Mouse (Mus musculus): Measurements from ENCODE around the gene Fbxl14.

The Fbxl14 gene

DNA sequence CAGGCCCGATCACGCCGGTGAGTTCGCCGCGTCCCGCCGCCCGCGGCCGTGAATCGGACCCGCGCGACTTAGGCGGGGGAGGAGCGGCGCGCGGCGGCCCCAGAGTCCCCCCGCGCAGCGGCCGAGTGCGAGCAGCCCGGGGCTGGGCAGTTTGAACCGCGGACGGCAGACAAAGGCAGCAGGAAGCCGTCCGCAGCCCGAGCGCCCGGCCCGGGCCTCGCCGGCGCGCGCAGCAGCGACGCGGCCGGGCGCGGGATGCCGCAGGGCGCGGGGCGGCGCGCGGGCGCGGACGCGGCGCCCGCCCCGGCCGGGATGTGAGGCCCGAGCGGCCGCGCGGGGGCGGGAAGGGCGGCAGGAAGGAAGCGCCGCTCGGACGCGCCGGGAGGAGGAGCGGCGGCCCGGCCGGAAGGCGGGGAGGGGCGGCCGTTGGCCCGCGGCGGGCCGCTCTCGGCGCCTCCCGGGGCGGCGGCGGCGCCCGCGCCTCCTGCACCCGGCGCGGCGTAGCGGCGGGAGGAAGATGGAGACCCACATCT, at the start of gene Fbxl14:
Gene Fbxl14, plus strand, starts transcription at position 326 of the 533 bp plus-strand sequence.
- DNase-seq, result peak; percentile 59 to 69

DNA sequence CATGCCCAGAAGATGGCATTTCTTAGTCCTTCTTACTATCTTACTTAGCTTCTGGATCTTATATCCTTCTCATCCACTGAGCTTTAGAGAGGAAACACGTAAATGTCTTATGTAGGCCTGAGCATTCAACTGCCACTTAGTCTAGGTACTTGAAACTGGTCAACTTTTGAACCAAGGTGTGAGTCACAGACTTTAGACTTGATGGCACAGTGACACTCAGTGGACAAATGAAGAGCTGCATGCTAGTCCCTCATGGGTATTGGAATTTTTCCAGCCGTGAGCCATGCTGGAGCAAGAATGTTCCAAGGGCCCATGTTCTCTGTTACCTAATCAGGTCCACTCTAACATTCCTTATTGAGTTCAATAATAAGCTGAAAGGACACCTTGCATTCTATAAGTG, 49.0 kb upstream of the Fbxl14 start:
- peak; percentile 51 to 62 for DNase-seq

DNA sequence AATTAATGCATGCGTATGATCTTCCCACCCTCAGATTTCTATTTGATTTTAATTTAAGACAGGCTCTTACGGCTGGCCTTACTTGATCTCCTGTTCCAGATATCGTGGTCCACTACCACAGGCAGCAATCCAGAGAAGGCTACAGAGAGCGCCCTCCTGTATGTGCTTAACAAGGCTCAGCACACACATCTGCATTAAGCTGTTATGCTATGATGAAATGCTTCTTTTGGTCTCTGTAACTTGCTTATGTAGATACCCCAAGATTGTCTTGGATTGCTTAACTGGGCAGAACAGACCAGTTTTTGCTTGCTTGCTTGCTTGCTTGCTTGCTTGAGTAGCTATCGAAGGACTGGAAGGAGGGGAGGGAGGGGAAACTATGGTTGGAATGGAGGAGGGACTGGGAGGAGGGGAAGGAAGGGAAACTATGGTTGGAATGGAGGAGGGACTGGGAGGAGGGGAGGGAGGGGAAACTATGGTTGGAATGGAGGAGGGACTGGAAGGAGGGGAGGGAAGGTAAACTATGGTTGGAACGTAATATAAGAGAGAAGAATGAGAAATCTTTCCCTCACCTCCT, 47.6 kb upstream of the Fbxl14 start:
- DNase-seq, result no peak

DNA sequence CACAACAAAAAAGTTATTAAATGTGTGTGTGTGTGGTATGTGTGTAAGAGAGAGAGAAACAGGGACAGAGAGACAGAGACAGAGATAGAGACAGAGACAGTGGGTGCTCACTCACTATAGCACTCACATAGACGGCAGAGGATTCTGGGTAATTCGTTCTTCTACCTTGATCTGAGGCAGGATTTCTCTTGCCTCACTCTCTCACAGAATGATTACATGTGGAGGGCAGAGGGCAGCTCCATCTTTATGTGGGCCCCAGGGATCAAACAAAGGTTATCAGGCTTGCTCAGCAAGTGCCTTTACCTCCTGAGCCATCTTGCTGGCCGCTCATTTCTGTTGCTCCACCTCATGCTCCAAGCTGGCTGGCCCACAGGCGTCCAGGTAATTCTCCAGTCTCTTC, 45.1 kb upstream of the Fbxl14 start:
- DNase-seq, result no peak

DNA sequence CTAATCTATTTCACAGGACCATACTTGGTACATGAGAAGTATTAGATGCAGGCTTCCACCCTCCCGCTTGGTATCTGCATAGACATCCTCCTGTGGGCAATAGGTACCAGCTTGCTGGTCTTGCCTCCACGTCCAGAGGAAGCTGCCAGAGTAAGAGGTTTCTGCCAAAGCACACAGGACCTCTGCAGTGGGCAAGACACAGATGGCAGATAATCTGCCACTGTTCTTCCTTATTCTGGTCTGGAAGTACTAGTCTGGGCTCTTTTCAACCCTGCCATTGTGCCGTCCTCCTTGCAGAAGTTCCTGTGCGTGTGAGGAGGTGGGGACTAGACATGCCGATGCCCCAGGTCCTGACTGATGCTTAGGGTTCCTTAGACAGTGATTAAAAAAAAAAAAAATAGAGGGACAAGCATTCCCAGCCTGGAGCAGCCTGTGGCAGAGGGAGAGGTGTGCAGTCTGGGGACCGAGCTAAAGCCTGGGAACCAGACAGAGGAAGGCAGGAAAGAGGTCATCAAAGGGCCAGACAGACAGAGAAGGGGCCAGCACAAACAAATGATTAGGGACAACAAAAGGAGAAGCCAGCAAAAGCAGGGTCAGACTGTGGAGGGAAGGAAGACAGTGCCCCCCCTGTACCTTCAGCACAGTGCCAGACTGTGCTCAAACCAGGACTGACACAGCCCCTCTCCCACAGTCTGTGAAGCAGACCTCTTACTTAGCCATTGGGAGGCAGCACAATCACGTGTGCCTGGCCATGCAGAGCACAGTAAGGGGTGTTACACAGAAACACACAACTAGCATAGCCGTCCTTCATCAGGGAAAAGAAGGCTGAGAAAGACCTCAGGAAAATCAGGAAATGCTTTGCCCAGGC, 41.3 kb upstream of the Fbxl14 start:
- no peak for DNase-seq

DNA sequence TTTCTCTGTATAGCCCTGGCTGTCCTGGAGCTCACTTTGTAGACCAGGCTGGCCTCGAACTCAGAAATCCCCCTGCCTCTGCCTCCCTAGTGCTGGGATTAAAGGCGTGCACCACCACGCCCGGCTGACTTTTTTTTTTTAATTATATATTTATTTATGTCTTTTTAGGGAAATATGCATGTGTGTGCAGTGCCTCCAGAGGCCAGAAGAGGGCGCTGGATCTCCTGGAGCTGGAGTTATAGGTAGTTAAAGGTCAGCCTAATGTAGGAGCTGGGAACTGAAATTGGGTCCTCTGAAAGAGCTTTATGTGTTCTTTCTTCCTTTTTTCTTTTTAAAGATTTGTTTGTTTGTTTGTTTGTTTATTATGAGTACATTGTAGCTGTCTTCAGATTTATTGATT, 36.7 kb upstream of the Fbxl14 start:
- DNase-seq, result peak; percentile 47 to 55

DNA sequence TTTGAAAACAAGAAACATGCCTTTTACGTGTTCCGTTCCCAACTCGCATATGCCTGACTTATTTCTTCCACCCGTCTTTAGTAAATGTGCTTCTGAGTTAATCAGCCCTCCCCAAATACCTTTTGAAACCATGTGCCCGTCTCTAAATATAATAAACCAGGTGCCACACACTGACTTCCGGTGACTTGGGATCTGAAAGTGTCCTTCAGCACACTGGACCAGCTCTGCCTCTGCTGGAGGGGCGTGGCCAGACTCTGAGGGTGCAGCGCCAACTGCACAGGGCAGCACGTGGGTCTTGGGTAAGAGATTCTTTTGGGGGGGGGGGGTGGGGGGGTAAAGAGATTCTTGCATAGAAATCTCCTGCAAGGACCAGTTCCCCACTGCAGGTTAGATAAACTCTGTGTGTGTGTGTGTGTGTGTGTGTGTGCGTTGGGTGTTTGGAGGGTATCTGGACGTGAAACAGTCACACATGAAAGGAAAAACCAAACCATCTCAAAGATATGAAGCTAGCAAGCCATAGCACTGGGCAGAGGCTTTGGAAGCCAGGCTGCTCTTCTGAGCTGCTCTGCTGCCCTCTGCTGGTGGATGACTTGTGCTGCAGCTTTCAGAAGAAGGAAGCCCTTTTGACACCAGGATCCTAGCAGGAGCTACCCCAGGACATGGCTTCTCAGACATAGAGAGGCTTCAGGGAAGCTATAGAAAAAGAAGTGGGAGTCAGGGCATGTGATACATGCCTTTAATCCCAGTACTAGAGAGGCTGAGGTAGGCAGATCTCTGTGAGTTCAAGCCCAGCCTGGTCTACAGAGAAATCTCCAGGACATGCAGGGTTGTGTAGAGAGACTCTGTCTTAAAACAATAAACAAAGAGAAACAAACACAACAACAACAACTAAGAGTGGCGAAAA, 35.5 kb upstream of the Fbxl14 start:
- DNase-seq, result peak; percentile 85 to 86

DNA sequence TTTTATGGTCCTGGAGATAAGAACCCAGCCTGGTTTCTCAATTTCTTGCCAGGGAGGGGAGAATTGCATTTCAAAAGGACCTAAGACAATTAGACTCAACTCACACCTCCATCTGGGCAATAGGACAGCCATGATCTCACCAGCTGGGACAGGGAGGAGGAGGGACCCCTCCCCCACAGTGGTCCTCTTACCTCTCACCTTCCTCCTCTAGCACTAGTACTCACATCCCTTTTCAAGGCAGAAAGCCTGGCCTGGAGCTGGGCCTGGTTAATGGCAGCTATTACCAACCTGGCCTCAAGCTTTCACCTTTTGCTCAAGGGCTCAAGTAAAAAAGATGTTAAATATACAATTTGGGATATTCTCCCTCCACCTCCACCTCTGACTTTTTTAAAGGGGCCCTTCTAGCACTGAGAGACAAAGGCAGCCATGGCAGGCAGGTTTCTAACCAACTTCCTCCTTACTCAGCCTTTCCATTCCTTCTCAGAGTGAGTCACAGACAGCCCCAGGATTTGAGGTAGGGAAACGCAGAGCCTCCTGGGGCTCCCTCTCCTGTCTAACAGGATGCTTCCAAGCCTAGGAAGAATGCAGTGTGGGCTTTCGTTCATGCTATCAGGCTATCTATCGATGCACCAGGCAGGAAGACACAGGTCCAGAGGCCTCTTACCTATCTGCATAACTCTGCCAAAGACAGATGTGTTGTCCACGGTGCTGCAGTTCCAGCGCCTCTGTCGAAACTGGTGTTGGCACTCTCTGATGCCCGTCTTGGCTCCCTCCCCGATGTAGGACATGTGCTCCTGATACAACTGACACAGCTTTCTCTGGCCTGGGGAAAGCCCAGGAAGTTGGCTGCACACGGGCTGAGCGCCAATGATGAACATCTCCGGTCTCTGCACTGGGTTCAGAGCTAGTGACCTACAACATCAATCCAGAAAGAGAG, 33.5 kb upstream of the Fbxl14 start:
- no peak for DNase-seq

DNA sequence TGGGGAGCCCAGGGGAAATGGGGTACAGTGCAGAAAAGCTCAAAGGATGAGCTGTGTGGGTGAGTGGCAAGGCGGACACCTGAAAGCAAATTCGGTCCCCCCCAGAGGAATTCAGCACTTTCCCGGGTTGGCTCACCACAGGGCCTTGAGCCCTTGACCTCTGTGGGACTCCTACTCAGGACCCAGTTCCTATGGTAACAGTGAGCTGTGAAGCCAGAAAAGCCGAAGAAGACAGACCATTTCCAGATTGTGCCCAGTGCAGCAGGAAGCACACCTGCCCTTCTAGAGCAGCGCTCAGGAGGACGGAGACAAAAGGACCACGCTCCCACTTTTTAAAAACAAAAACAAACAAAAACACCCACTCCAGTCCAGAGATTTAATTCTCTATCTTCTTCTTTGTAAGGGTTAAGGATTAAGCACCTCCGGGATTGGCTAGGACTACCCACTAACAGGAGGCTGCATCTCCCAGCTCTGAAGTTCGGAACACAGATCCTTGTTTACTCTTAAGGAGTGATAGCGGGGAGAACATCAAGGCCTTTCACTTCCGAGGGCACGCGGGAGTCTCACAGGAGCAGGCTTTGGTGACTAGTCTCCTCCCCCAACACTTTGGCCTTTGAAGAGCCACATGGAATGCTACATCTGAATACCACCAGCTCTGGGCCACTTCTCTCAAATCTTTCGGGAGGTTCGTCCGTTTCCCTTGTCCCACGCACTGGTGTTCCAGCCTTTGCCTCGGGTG, 31.0 kb upstream of the Fbxl14 start:
- no peak for DNase-seq

DNA sequence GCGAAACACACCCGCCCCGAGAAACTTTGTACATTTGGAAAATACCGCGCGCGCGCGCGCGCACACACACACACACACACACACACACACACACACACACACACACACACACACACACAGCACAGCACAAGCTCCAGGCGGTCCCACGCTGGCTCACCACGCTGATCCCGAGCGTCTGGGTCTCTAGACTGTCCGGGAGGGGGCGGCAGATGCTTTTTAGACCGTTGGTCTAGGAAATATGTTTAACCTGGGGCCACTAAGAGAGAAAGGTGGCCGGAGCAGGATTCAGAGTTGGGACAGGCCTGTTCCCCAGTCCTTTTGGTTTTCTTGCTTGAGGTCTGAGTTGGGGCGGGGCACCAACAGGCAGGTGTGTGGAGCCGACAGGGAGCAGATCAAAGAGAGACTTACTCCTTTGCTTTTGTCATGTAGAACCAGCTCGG, 30.4 kb upstream of the Fbxl14 start:
- DNase-seq, result peak; percentile 28 to 30

DNA sequence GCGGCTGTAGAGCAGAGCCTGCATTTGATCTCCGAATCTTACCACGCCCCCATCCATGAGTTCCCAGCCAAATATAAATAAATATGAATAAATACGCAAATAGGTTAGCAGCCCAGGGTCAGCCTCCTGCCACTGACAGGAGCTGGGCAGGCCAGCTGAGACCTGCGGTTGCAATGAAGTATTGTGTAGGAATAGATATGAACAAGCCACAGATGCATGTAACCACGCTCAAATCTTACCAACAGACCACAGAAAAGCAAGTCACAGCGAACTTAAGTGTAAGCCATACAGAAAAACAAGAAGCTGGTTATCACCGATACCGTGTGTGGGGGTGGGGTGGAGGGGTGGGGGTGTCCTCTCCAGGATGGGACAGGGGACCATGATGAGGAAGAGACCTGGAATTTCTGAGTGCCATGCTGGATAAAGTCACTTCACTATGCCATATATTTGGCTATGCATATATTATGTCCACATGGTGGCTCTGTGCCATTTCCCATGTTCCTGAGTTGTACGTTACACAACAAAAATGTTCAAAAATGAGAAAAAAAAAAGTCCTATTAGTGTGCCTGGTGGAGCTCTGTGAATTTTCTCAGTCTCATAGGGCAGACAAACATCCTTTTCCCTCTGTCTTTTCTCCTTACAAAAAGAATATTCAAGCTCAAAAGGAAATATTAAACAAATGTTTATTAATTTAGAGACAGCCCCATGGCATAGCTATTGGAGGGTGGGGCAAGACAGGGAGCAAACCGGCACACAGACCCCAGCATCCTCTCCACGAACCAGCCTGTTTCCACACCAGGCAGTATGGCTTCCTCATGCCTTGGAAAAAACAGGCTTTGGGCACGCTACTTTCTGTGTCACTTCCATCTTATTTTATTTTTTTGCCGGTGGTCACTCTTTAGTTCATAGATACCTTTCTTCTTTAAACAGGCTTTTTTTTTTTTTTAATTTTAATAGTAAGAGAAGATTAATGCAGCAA, 28.2 kb upstream of the Fbxl14 start:
- DNase-seq, result no peak

DNA sequence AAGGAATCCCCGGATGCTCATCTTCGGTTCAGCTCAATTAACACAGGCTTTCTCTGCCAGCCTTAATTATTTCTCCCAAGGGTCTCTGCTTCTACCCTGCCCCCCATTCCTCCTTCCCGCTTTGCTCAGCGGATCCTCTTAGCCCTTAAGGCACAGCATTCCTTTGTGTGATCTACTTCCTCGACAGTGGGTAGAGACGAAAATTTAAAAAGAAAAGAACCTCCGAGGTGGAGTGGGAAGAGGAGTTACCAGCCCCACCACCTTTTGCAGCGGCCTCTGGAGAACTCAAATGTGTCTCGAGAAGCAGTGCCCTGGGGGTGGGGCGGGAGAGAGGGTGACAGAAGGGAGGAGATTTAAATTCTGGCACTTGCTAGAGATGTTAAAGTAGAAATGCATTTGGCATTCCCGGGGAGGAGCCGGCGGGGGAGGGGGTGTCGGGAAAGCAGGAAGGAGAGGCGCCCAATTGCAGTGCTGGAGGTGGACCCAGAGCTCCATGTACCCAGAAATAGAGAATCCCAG, 27.4 kb upstream of the Fbxl14 start:
- no peak for DNase-seq

DNA sequence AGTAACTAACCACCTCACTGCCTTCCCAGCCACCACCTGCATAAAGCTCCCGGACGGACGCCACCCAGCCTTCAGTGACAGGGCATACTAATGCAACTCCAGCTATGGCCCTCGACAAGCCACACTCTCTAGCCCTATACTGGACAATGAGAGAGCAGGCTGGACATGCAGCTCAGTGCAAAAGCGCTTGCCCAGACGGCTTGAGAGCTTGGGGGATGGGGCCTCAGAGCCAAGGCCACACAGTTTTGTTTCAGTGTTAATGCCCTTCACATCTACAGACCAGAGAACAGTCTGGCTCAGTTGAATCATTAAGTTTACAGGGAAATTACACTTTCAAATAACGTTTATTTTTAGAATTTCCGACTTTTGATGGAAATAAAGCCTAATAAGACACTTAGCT, 21.3 kb upstream of the Fbxl14 start:
- DNase-seq, result no peak

DNA sequence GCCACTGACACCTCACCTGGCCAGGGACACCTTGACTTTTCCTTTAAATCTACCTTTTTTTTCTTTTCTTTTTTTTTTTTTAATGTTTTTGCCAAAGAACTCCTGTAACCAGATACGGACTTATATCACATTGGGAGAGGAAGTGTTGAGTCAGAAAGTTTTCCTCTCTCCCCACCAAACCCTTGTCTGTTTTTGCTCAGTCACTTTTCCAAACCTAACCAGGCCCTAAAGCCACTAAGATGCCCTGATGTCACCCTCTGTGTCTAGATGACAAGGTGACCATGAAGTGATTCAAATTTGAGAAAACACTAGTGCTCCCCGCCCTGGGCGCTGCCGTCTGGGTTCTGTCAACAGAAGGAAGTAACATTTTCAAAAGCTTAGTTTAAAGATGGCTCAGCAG, 20.4 kb upstream of the Fbxl14 start:
- no peak for DNase-seq

DNA sequence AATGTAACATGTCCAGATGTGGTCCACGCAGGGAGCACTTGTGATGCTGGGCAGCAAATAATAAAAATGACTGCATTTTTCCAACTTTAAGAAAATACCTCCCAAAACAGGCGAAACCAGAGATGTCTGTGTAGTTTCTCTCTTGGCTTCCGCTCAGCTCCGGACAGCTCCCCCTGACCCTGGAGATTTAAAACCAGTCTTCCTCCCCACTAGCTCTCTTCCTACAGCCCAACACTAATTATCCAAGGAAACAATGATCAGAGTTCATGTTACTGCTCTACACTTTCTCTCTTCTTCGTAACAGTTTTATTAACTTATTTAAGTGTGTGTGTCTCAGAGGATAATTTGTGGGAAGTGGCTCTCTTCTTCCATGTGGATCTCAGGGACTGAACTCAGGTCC, 19.1 kb upstream of the Fbxl14 start:
- no peak for DNase-seq

DNA sequence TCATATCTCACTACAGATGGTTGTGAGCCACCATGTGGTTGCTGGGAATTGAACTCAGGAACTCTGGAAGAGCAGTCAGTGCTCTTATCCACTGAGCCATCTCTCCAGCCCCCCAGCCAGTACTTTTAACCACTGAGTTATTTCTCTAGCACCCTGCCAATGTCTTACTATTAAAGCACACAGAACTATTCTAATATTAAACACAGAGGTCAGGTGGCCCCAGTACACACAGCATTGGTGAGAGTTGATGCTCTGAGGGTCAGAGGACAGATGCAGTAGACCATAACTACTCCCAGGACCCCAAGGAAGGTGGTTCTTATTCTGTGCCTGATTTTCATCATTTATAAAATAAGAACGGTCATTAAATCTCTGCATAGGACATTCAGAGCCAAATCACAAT, 13.3 kb upstream of the Fbxl14 start:
- DNase-seq, result no peak

DNA sequence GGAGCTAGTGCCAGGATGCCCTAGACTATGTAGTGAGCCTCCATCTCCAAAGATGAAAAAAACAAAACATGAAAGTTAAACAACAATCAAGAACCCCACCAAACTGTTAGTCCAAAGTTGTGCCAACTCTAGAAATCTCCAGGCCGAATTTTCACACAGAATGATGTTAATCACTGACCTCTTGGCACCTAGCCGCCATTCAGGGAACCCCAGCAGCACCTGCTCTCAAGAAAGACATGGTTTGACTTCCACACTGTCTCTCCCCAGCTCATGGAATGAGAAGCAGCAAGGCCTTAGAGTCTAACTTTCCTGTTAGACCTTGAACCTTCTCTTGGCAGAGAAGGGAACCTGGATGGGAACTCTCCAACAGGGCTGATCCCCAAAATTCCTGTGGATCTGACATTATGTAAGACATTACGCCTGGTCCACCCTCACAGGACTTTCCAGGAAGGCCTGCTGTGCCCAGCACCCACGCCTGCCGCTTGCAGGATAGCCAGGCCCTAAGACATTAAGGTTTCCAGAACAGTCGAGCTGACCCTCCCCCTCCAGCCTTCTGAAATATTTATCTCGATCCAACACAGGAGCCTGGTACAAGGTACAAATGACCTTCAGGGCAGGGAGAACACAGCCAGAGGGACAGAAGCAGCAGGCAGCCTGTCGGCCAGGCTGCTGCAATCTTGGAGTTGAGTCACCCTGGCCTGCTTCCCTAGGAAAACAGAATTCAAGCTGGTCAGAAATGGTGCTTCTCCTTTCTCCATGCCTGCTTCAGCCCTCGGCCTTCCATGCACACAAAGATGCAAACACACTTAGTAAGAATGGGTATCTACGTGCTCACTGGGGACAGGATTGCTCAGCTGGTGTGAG, 12.3 kb upstream of the Fbxl14 start:
- no peak for DNase-seq

DNA sequence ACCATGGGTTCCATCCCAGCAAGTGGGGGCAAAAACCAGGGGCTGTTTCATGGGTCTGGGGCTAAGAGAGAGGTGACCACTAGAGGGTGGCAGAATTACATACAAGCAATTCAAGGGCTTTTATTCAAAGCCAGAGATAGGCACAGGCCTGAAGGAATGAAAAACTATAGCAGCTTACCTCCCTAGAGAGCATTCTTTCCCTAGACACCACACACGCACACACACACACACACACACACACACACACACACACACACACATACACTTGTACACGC, 11.7 kb upstream of the Fbxl14 start:
- no peak for DNase-seq

DNA sequence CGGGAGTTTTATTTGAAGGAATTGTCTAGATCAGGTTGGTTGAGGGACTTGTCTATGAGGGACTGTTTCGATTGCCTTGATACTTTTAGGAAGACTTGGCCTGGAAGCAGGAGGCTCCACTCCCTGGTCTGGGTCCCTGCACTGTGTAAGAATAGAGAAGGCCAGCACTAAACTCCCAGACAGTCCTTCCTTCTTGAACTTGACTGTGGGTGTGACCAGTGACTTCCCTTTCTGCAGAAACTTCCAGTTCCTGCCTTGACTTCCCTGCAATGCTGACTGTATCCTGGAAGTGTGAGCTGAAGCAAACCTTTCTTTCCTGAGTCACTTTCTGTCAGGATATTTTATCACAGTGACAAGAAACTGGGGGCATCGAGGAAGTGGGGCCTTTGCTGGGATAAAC, 8.7 kb upstream of the Fbxl14 start:
- DNase-seq, result no peak

Measured in B cell, adult 2 months (primary cell).